Mouse (Mus musculus): ENCODE data around the gene Ahsa2. TPM values are rescaled to one million over a fixed set of nuclear protein-coding genes. Genes with fewer than 3 reads are reported as not detected.

The Ahsa2 gene
- total RNA-seq (2023): 45.4 TPM

DNA sequence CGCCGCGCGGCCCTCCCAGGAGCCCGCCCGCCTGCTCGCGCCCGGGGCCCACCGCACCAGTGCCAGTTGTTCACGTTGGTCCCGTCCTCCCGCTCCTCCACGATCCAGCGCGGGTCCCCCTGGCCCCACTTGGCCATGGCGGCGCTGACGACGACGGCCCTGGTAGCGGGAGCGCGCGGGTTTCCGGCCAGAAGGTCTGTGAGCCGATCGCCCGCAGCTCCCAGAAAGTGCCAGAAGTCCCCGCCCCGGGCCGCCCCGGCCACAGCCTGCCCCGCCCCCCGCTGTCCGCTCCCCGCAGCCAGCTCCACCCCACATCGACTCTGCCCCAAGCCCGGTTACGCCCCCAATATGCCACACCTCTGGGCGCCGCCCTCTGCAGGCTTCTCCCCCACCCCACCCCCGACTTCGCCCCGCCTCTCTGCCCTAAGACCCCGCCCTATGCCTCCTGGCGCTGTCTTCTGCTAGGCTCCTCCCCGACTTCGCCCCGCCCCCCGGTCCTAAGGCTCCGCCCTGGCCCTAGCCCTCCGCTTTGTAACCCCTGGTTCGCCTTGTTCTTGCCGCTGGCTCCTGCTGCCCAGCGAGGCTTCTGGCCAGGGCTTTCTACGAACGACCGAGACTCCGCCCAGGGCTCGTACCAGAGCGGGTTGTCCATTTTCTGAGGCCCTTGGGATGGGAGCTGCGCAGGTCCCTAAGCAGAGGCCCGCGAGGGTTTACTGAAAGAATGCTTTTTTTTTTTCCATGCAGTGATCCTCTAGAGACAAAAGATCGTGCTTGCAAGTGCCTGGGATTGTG is at the start of gene Ahsa2:
TSS of gene Ahsa2 (minus strand) at position 313 of the 792 bp plus-strand sequence.

DNA sequence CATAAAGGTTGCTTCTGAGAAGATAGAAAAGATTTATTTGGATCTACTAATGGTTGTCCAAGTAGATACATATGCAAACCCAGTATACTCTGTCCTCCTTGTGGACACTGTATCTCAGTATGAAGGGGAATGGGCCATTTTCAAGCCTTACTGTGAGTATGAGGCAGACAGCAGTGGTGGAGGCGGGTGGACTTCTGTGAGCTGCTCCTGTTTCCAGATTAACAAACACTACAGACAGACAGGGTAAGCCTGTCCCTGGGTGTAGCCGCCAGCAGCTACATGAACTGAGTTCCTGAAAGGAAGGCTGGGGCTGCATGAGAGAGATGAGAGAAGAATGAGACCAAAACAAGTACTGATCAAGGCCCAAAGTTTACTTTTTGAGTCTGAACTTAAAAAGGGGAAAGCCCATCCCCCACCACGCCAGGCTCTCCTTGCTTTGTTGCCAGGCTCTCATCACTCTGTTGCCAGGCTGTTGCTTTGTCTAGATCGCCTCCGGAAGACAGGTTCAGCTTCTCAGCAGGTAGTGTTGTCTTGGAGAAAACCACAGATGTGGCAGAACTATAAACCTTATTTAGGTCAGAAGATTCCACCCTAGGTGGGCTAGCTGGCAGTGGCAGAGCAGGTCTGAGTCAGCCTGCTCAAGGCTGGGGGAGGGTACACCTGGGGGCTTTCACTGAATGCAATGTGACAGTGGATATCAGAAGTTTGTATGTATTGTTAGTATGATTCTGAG is 22.8 kb upstream of the Ahsa2 start, which contains the start of gene 1700093K21Rik:
TSS of gene 1700093K21Rik (minus strand) at position 683 of the 733 bp plus-strand sequence.

Other genes starting within 250 kb of the Ahsa2 start
- 112 TPM for gene Xpo1, start 242.0 kb downstream of the Ahsa2 start, total RNA-seq (2023)
- 84.2 TPM for gene Usp34, start 191.1 kb downstream of the Ahsa2 start, total RNA-seq (2023)
- gene 1700093K21Rik, start 23.1 kb upstream of the Ahsa2 start, total RNA-seq (2023): not detected
- 4.6 TPM for gene 0610010F05Rik, start 135.6 kb upstream of the Ahsa2 start, total RNA-seq (2023)
- gene Pus10, start 167.6 kb upstream of the Ahsa2 start, total RNA-seq (2023): 21.0 TPM
- gene Pex13, start 167.9 kb upstream of the Ahsa2 start, total RNA-seq (2023): 20.1 TPM

Data from CD8-positive naive resting alpha-beta T cell, adult 57 days (primary cell).